Mouse (Mus musculus) embryo, embryonic 10 days (tissue): ENCODE measurements at regions not wholly inside any gene's neighbourhood (a gene's known extent, or its start where the extent isn't known, plus 50 kb on each side); places are given as distances from the start of the nearest gene placed in this dataset.
A peak's percentile ranks its signal among the peaks of the same experiment; 100 is the strongest.

Experiments
- DNase-seq: peaks from one replicate; pipeline ENCODE4 v3.0.0-alpha.2; 2015; ENCODE audit warnings: low spot score

DNA sequence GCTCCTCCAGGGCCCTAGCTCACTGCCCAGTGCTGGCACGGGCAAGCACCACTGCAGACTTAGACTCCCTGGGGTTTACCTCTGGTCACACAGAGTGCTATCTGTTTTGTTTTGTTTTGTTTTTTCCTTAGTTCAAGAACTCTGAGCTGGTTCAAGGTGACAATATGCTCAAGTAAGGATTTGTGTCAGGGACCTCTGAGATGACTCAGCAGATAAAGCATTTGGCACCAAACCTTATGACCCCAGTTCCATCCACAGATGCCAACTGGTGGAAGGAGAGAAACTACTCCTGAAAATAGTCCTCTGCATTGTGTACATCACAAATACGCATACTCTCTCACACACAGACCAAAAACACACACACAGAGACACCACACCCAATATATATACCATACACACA, 351.0 kb upstream of the Hs6st1 start:
- no peak for DNase-seq

DNA sequence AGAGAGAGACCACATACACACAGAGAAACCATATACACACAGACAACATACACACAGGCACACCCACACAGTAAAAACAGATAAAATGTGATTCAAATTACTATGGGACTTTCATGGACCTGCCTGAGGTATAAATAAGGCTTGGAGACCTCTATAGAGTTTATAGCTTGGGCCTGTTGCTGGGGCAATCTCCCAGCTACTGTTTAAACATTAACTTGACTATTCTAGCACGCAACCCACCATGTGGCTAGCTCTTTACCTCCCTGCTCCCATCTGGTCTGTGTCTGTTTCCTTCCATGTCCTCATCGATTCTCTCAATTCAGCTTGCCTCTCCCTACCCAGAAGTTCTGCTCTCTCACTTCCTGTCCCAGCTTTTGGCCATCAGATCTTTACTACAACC, 350.5 kb upstream of the Hs6st1 start:
- DNase-seq, result no peak

DNA sequence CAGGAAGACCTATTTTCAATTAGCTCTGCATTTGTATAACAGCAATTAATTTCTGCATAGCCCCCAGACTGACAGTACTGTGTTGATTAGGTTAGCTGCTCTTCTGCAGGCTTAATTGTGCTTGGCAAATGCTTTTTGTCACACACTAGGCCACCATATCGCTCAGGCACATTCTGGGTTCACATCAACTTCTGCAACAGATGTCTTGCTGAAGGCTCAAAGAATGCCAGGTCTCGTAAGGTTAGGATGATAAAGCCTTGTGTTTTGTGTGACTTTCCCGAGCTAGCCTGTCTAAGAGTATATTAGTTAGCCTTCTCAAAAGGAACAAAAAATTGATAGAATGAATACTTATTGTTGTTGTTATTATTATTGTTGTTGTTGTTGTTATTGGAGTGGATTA, 348.1 kb upstream of the Hs6st1 start:
- DNase-seq, result no peak

DNA sequence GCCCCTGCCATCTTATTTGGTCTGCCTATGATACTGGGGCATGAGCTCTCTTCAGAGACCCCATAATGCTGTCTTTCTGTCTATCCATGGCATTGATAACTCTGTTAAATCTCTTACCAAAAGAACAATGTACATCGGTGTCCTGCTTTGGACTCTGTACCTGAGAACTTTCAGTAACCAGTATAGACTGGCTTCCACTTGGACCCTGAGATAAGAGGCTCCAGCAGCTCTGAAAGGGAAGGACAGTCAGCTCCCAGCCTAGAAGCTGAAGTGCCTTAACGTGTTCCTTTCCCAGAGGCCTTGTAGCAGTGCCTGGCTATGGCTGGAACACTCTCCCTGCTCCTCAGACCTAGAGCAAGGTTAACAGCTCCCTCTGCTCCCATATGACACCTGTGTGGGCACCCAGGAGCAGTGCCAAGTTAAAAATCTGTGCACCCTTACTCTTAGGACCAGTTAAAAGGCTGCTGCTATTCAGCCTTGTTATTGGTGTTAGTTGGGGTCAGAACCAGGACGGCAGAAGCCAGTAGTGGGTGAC, 343.8 kb upstream of the Hs6st1 start:
- DNase-seq, result no peak

DNA sequence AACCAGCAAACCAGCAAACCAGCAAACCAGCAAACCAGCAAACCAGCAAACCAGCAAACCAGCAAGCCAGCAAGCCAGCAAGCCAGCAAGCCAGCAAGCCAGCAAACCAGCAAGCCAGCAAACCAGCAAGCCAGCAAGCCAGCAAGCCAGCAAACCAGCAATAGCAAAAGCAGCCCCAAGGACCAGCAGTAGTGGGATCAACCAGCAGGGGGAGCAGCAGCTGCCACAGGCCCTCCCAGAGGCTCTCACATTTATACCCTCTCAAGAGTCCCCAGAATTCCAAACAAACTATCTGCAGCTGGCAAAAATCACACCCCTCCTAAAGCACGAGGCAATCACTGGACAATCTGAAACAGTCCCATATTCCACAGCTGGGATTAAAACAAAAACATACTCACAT, 341.6 kb upstream of the Hs6st1 start:
- DNase-seq, result peak; percentile 81

DNA sequence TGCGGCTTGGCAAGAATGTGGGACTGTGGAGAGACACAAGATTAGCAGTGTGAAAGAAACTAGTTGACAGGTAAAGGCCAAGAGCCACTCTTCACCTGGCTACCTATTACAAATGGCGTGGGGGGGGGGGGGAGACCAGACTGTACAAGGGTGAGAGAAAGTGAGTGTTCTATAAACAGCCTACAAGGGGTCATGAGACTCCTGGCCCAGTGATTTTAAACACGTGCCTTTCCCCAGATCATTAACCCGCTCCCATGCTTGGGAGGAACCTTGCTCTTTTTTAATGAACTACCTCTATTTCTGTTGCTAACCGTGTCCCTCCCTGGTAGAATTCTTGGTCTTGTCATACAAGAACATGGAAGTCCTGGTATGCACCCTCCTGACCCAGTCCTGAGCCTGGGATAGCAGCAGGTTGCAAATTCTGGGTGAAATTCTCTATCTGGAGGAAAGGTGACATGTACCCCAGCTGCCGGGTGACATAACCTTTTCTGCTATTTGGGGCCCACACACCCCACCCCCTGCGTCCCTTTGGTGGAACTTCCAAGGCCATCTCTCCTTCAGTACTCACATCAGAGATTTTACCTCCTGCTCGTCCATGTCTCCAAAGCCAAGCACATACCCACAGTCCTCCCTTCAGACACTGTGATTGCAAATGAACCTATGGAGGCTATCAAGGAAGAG, 340.8 kb upstream of the Hs6st1 start:
- no peak for DNase-seq

DNA sequence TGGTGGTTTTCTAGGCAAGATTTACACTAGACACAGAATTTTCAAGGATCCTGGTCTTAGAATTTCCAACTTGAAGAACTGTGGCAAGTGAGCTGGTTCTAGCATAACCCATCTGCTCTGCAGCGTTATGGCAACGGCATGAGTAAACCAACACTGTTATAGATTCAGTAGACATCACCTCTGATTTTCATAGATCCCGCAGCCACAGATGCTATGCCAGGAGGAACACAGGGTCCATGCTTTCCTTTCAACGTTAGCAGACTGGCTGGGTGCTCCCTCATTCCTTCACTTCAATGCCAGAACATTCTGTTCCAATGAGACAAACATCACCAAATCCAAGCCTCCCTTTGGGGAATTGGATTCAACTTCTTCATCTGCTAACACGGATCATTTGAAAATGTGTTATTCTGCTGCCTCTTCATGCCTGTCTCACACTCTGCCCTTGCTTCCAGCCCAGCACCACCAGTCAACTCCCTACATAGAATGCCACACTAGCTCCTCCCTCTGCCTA, 338.4 kb upstream of the Hs6st1 start:
- DNase-seq, result no peak

DNA sequence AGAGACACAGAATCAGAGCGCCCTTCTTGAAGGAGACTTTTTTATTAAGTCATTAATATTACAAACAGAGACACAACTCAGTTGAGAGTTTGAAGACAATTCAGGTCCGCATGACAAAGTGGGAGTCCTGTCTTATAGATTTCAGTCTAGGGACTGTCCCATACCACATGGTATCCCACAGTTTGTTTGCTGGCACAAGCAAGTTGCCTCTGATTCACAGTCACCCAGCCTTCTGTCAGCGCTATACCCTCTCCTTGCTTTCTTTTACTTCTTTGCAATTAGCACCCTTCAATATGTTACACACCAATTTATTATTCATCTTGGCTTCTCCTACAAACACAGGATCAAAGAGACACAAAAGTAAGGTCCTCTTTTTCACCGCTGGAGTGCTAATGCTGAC, 337.9 kb upstream of the Hs6st1 start:
- DNase-seq, result no peak

DNA sequence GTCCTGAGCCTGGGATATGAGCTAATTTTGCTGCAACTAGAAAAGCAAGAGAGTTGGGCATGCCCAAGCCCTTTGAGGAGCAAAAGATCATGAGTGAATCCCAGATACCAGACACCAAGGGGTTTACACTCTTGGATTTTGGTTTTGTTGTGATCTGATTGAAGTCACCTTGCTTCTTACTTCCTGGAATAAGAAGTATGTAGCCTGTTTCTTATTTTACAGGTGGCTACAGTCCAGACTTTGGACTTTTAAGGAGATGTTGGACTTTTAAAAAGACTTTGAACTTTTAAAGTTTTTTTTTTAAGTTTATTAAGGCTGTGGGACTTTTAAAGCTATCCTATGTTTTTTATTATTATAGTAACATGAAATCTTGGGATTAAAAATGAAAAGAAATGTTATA, 332.0 kb upstream of the Hs6st1 start:
- DNase-seq, result no peak

DNA sequence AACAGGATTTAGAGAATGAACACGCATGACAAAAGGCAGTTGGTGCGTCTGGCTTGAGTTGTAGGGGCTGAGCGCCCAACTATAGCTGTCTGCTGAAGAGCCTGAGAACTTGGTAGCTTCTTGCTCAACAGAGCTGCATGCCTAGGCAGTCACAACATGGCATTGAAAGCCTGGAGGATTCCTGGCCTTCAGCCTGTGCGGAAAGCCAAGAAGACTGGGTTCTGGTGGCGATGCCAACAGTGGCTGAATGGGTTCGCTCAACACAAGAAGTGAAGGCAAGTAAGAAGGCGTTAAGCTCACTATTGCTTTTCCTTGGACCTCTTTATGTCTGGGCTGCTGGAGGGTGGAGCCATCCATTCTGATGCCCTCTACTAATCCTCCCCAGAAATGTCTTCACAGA, 318.6 kb upstream of the Hs6st1 start:
- no peak for DNase-seq

DNA sequence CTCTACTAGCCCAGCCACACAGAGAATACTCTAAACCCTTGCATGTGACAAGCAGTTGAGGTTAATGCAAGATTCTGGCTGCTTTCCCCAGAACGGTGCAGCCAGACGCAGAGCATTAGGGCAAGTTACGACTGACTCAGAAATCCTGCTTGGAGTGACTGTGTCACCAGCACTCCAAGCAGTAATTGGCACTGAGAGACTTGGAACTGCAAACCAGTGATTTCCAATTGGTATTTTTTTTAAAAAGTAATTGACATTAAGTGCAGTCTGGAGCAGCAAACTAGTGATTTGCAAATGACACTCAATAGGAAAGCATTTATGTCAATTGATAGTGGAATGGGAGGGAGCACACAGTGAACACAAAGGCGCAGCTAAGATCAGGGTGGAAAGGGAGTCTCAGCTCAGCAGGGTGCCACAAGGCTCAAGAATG, 318.1 kb upstream of the Hs6st1 start:
- no peak for DNase-seq

DNA sequence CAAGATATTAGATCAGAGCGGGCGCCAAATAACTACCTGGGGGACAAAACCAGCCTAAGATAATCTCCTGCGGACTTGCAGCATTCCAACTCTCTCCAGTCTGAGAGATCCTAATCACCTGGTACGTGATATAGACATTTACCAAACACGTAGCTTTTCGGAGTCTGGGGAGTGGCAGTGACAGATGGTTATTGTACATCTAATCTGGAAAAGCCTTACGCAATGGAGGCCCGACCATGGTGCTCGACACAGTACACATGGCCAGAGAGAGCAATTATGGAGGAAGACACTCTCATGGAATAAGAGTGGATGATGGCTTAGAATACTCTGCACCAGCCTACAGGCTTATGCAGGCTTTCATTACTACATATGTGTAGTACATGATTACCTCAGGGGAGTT, 315.6 kb upstream of the Hs6st1 start:
- DNase-seq, result no peak

DNA sequence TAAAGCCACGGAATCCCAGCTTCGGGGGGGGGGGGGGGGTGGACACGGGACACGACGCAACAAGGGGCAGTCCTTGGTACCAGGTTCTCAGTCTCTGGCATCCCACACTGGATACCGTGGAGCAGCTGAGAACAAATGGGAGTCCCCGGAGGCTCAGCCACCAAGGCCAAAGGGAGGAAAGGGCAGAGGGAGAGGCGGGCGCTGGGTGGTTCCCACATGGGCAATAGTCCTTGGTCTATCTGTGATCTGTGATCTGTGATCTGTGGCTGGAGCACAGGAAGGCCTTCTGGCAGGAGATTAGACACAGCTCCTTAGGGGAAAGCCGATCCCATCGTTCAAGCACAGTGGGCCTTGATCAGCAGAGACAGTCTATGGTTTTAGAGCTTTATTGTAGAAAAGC, 314.0 kb upstream of the Hs6st1 start:
- no peak for DNase-seq

DNA sequence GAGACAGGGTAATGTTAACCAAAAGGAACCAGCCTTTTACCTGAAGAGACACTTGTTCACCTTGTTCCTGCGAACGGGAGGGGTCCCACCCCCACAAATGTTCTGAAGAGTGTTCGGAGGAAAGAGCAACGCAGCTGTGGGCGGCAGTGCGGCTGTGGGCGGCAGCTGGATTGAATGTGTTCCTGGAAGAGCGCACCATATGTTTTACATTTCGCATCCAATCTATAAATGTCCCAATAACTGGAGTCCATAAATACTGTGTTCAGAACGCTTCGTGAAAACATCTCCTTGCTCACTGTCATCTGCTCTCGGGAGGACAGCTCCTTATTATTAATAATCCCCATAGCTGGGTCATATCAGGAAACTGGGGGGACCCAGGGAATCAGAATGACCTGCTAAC, 309.2 kb upstream of the Hs6st1 start:
- DNase-seq, result no peak

DNA sequence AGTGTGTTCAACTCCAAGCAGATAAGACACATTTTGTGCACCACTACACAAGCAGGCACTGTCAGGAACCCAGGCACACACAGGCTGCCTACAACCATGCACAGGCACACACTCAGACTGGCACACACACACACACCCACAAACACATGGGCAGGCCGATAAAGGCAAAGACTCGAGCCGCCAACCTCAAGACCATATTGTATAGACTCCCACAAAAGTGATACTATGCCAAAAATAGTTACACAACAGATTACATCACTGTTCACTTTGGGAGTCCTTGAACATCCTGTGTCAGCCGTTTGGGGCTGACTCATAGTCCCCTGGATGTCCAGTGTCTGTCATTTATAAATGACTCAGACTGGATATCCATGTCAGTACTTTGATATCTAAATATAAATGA, 308.6 kb upstream of the Hs6st1 start:
- DNase-seq, result no peak

DNA sequence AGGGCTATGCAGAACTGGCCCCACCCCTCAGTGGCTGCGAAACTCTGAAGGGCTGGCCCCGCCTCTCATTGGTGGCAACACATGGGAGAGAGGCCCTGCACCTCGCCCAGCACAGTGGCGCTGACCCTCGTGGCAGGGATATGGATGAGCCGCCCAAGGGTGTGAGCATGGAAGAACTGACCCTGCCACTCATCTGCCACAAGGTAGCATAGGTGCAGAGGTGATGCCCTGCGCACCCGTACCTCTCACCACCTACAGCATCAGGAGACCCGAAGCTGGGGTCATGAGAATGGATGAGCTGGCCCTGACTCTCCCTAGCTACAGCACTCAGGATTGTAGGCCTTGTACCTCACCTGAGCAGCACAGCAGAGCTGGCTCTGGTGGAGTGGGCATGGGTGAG, 305.1 kb upstream of the Hs6st1 start:
- DNase-seq, result no peak

DNA sequence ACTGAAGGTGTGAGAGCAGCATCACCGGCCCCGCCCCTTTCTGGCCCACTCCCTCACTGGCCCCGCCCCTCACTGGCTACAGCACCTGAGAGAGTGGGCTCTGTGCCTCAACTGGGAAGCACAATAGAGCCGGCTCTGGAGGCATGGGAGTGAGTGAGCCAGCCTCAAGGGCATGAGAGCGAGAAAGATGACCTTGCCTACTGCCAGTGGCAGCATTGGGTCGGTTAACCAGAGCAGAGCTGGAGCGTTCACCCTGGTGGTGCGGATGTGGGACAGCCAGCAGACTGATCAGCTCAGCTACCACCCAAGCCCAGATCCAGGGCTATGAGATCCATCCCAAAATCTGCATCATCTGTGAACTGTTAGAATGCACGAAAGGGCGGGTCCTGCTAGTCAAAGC, 304.7 kb upstream of the Hs6st1 start:
- DNase-seq, result no peak

DNA sequence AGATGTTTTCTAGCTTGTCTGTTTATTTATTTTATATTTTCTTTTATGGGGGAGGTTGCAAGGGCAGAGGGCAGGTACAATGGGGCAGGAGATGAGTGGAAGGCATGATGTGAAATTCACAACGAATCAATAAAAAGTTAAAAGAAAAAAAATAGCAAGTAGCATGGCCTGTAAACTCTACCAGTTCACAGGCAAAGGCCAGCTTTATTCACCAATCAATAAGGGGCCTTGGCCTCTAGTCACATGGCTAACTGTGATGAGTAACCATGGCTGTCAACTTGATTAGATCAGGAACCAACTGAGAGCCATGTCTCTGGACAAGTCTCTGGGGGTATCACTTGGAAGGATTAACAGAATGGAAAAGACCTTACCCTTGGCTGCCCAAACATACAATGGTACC, 304.1 kb upstream of the Hs6st1 start:
- no peak for DNase-seq

DNA sequence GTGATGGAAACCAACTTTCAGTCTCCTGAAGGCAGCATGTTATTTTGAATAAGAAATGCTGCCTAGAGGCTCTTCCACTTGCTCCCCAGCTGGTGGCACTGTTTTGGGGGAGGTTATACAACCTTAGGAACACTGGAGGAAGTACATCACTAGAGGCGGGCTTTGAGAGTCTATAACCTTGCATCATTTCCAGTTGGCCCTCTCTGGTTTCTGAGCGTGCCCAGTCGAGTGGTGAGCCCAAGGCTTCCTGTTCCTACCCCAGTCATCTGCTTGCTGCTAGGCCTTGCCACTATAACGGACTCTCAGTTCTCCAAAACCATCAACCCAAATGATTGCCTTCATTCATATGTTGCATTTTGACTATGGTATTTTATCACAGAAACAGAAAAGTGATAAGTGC, 302.5 kb upstream of the Hs6st1 start:
- DNase-seq, result no peak

DNA sequence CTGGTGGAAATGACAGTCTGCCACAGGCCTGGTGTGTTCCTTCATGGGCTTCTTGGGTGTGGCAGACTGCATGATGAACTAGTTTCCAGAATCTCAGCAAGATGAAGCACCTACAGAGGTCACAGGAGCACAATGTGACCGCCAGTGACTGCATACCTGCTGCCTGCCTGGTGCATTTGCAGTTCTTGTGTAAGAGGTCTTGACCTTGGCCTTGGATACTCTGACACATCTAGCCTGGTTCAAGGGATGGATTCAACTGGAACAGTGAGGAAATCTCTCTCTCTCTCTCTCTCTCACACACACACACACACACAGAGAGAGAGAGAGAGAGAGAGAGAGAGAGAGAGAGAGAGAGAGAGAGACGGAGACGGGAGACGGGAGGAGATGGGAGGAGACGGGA, 301.9 kb upstream of the Hs6st1 start:
- DNase-seq, result no peak

DNA sequence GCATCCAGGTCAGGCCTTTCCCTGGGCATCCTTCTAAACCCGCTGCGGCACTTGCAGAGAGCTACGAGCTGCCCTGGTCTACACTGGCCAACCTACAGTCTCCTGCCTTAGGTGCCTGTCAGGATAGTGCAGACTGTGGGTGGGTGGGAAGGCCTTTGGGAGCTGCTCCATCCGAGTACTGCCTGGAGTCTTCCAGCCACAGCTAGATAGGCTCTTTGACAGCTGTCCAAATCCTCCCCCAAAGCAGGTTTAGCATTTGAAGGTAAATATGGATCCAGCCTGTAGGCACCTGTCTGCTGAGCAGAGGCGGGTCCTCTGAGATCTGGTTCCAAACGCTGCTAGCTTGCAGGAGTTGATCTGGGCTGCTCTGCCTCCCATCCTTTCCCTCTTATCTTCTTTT, 295.6 kb upstream of the Hs6st1 start:
- no peak for DNase-seq

DNA sequence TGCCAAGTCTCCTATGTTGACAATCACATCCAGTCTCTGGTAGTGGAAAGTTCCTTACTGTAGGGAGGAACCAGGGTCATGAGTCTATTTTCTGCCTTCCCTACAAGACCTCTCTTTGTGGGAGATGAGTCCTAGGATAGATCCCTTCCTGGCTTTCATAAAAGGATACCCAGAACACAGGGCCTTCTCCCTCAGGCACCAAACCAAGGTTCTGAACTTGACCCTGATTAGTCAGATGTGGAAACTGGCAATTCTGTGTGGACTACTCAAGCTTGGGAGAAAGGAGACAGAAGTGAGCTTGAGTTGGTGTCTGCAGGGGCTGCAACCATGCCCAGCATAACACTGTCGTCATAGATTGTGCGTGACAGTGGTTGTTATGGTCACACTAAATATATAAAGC, 293.6 kb upstream of the Hs6st1 start:
- no peak for DNase-seq

DNA sequence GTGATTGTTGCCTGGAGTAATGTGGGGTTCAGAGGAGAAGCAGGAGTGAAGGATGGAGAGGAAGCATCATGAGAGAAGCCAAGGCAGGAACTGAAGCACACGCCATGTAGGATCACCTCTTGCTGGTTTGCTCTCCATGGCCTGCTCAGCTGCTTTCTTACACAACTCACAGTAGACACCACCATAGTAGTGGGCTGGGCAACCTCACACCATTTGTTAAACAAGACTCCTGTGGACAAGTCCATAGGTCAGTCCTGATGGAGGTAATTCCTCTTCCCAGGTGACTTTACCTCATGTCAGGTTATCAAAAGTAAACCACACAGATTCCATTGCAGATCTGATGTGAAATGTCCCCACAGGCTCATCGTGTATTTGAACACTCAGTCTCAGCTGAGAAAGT, 285.5 kb upstream of the Hs6st1 start:
- no peak for DNase-seq

DNA sequence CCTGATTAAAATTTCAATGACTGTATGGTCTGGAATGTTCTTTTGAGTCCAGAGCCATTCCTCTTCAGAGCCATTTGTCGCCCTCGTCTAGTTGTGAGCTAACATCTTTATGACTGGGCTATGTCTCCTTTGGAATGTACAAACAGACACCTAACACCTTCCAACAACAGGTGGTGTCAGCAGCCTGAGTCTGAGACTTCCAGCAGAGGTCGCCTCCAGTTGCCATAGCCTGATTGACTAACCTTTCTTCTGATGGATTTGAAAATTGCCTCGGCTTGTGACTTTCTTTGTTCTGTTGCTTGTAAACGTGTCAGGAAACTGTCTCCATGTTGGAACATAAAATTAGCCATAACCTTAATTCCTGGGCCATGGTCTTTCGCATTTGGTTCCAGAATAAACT, 284.8 kb upstream of the Hs6st1 start:
- no peak for DNase-seq
